Mouse (Mus musculus): ENCODE measurements around the gene Coro1c.

DNA sequence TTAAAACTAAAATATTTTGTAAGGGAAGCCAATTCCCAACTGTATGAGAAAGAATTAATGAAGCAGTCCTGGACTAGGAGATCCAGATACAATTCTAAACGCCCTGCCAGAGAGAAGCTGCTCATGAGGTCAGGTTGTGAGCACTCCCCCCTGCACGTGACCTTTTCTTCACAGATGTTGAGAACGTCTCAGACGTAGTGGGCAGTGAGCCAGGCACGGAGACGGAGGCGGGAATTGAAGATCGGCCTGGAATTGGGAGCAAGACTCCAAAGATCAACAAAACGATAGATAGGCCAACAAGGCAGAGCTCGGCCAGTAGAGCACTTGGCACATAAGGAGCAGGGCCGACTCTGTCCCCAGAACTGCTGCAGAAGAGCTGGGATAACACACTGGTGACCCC lies 21.4 kb downstream of the Coro1c start:
- TF ChIP-seq CTCF (IDR thresholded peaks at IDR 0.05; ENCODE audit: borderline replicate concordance, control insufficient read depth, extremely low read depth, insufficient read depth, low read length, poor library complexity) (no peak), POLR2A (IDR thresholded peaks at IDR 0.05; ENCODE audit: control insufficient read depth, extremely low read depth, insufficient read depth, low read length, poor library complexity) (no peak)

Data from thymus, adult 2 months (tissue).